Mouse (Mus musculus): ENCODE data around the gene Sva. TPM values are rescaled to one million over a fixed set of nuclear protein-coding genes. Genes with fewer than 3 reads are reported as not detected.

Gene Sva
- not detected for total RNA-seq (2021)

DNA sequence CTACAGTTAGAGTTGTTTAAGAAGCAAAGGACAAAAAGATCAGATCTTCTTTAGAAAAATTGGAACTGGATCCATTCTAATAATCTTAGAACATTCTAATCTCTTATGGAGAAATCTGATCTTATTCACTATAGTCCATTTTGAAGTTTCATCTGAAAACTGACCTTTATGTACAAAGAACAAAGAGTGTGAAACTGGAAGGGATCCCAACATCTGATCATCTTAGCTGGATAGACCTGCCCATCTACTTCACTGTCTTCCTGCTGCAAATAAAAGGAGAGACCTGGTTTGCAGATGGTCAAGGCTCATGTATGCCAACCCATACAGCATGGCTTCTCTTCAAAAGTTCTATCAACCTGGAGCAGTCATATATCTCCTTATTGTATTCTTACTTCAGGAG, at the start of gene Sva:
Gene Sva, plus strand, starts transcription at position 301 of the 400 bp plus-strand sequence.
- no peak for DNase-seq

Other genes with a start within 250 kb of the Sva start
- gene Pip, start 190.9 kb upstream of the Sva start, total RNA-seq (2021) = not detected
- gene Sval2, start 185.4 kb upstream of the Sva start, total RNA-seq (2021) = not detected
- gene Sval1, start 86.8 kb upstream of the Sva start, total RNA-seq (2021) = not detected
- not detected for gene Sval3, start 70.3 kb upstream of the Sva start, total RNA-seq (2021)
- not detected for gene Tas2r139, start 102.5 kb downstream of the Sva start, total RNA-seq (2021)
- not detected for gene Tas2r144, start 176.9 kb downstream of the Sva start, total RNA-seq (2021)
- 10 to 100 TPM; 28.7 to 29.3 TPM for gene Gstk1, start 207.5 kb downstream of the Sva start, total RNA-seq (2021)
- under 1 TPM in 1 of 2 experiments, not detected in 1; 0.38 TPM for gene Tmem139, start 223.6 kb downstream of the Sva start, total RNA-seq (2021)
- 10 to 100 TPM; 33.6 to 34.3 TPM for gene Casp2, start 226.6 kb downstream of the Sva start, total RNA-seq (2021)
- gene Clcn1, start 248.3 kb downstream of the Sva start, total RNA-seq (2021) = 1 to 10 TPM; 1.9 to 3.0 TPM

Data from heart, postnatal 4 days (tissue).